Mouse (Mus musculus): Measurements from ENCODE around the gene Dennd6b.

Gene Dennd6b

DNA sequence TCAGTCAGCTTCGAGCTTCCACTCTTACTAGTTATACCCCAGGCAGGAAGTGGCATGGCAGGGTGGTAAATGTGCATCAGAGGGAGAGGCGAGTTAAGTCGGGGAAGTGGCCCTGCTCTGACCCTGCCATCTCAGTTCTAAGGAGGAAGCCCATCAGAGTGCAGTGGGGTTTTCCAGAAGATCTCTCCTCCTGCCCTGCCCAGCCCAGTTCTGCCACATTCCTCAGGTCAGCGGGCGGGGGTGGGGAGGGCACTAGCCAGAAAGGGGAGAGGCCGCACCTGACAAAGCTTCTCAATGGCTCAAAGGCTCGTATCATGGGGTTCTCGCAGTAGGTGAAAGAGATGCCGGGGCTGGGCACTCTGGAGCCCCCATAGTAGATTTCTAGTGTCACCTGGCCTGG, 34.9 kb downstream of the Dennd6b start:
- CTCF ChIA-PET: no interaction called here

DNA sequence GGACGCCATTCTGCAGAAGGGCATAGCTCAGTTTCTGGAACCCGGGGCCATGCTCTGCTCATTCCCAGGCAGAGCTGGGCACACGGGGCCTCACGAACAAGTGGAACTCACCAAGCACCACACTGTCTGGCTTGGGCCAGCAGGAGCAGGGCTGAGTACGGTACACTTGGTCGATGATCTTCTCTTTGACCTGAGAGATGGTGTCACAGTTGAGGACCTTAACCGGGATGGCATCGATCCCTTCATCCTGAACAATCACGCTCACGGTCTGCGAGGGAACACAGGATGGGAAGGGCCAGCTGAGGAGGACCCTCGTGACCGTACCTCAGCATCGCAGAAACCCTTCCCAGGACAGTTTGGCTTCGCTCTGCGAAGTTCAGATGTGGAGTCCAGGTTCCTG, 37.8 kb downstream of the Dennd6b start:
- CTCF ChIA-PET: interaction anchor here (1.5 kb wide), 1 partner anchor 12 kb away, joined by 4 read pairs; no protein-coding TSS in a partner anchor

DNA sequence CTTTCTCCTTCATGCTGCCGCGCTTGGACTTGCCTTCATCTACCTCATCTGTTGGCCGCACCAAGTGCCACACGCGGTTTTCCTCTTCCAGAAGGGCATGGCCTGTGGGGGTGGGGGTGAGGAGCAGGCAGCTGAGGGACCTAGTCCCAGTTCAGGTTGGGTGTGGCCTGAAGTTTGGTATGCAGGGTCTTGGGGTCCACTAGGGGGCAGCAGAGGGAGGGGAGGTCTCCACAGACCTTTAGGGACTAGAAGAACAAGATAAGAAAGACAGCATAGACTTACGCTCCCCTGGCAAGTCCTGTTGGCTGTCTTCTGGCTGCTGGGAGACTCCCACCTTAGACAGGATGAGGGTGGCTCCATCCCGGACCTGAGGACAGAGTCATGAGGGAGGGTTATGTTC, 38.3 kb downstream of the Dennd6b start:
- CTCF ChIA-PET: interaction anchor here (1.5 kb wide), 1 partner anchor 12 kb away, joined by 4 read pairs; no protein-coding TSS in a partner anchor

DNA sequence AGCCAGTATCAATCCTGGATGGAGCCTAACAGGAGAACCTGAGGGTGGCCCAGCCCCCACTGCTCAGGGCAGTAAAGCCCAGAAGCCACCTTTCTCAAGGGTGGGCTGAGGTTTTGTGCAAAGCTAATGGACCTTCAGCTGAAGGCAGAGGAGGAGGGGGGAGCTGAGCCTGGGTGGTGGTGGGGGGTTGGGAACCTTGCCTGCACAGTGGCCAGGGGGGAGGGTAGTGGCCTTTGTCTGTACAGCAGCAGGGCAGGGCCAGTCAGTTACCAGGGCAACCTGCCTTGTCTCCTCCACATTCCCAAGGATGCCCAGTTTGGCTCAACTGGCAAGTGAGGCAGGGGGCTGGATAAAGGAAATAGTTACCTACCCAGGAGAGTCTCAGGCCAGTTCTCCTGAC, 44.0 kb downstream of the Dennd6b start:
- CTCF ChIA-PET: no interaction called here

DNA sequence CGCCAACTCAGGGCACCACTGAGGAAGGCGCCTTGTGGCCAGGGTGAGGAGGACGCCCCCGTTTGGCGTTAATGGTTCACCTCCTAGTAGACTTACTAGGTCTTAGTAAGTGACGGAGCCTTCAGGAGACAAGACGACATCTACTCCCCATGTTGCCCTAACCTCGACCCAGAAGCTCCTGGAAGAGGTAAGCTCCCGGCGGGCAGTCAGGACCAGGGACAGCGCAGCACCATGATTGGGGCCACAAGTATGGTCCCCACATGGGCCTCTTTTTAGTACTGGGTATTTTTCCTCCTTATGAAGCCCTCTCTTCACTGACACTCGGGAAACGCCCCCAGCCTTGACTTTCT, 46.3 kb downstream of the Dennd6b start:
- CTCF ChIA-PET: no interaction called here

DNA sequence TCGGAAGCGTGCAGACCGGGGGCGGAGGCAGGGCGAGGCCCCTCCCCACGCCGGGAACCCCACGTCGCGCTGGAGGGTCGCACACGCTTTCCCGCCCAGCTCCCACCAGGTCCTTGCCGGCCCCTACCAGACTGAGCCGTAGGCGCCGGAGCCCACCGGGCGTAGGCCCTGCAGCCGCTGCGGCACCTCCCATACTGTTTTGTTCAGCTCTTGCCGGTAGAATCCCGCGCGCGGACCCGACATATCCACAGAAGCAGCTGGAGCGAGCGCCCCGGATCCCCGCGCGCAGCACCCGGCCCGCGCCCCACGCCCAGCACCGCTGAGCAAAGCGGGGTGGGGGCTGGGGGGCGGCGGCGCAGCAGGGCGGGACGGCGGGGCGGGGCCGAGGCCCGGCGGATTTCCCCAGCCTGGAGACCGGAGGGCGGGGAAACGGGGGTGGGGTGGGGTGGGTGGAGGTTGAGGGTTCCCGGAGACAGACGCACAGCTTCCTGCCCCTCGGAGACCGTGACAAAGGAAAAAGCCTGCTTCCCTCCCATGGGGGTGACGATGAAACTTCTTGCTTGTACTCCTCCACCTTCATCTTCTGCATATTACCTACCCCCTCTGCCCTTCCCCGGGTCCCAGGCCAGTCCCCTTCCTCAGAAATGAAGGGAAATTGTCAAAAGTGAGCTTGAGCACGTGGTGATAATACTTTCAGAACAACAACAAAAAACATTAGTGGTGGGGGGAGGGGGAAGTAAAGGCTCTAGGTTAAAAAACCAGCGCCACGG, 46.8 kb downstream of the Dennd6b start, which contains the start of gene Mapk11:
Mapk11 (minus strand) TSS at position 358 of the 770 bp plus-strand sequence.
- CTCF ChIA-PET: interaction anchor here (0.6 kb wide), 1 partner anchor 196 kb away, joined by 3 read pairs; no protein-coding TSS in a partner anchor

DNA sequence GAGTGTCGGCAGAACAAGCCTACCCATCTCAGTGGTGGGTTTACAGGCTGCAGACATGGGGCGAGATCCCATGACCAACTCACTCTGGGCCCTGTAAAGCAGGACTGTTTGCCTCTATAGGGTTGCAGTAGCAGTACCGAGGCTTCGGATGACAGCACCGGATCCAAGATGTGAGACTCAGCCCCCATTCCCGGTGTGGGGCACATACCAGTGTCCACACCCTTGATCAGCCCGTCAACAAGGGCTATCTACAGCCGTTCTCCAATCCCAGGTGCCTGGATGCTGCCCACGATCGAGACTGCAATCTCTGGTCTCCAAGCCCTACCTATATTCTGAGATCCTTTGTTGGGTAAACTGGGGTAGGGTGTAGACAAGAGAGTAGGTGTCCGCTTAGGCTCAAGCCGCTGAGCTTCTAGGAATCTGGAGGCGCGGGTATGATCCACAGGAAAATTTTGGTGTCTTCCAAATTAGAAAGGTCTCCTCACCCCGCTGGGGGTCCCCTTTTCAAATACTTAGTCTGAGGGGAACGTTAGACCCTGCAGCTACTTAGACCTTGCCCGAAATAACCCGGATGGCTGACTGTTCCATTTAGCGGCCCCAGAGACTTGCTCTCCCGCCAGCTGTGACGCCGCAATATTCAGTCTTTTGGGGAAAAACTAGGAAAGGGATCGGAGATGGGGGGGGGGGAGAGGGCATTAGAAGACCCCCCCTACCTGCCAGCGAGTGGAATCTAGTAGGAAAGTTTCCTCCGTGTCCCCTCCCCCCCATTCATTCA, 47.6 kb downstream of the Dennd6b start:
- CTCF ChIA-PET: interaction anchor here (0.6 kb wide), 2 partner anchors 17 to 197 kb away, joined by 3 to 4 read pairs; no protein-coding TSS in a partner anchor

DNA sequence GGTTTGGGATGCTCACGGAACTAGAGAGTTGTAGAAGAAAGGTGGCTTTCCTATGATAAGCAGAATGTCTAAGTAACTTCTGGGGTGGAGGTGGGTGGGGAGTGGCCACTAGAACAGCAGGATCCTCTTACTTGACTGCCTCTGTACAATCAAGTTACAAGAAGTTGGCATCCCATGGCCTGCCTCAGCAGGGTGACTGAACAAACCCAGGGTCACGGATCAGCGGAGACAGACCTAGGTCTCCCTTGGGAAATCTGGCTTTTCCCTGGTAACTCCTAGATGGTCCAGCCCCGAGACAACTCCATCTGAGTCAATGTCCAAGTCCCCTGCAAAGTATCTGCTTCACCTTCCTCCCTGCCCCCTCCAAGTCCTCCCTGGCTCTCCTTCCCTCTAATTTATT, 48.4 kb downstream of the Dennd6b start:
- CTCF ChIA-PET: no interaction called here

DNA sequence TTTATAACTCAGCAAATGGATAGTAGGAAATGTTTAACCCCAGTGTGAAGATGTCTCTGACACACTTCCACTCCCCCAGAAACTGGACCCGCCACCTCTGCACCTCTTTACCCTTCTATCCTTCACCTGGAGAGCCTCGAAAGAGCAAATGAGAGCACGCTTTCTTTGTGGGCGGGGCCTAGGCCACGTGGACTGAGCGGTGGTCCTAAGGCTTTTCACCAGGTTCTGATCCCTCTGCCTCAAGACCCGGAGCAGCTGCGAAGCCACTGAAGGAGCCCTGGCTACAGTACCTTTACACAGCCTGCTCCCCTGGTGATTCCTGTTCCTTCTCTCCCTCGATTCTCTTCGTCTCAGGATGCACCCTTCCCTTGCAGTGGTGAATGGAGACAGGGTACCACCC, 48.8 kb downstream of the Dennd6b start:
- CTCF ChIA-PET: no interaction called here

DNA sequence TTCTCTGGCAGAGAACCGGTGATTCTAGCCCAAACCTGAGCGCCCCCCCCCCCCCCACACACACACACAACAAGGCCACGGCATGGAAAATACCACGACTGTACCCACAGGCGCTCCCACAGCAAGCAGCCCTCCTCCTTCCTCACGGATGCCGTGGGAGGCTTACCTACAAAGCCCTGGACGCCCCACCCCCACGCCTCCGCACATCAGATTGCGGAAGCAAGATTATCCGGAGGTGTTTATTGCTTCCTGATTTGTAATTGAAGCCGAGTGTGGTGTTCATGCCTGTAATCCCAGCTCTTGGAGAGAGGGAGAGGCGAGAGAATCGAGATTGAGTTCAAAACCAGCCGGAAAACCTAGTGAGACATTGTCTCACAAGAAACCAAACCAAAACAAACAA, 49.3 kb downstream of the Dennd6b start:
- CTCF ChIA-PET: interaction anchor here (1.3 to 2.6 kb wide), 2 partner anchors 11 to 19 kb away, joined by 4 to 15 read pairs; partner anchors contain the start of gene Hdac10

DNA sequence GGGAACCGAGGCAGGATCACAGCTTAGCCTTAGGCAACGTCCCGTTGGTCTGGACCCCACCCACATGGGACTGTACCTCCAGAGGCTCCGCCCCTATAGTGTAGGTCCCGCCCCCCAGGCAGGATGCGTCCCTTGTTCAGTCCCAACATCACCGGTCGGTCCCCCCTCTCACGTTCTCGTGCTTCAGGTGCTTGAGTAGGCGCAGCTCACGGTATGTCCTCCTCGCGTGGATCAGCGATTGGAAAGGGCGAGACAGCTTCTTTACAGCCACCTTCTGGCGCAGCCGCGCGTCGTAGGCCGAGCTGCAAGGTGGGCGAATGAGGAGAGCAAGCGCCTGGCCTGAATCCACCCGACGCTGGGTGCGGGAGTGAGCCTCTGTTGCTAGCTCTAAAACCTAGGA, 49.8 kb downstream of the Dennd6b start:
- CTCF ChIA-PET: interaction anchor here (0.6 to 2.6 kb wide), 4 partner anchors 12 to 175 kb away, joined by 3 to 15 read pairs (median 4); partner anchors contain the start of gene Hdac10

DNA sequence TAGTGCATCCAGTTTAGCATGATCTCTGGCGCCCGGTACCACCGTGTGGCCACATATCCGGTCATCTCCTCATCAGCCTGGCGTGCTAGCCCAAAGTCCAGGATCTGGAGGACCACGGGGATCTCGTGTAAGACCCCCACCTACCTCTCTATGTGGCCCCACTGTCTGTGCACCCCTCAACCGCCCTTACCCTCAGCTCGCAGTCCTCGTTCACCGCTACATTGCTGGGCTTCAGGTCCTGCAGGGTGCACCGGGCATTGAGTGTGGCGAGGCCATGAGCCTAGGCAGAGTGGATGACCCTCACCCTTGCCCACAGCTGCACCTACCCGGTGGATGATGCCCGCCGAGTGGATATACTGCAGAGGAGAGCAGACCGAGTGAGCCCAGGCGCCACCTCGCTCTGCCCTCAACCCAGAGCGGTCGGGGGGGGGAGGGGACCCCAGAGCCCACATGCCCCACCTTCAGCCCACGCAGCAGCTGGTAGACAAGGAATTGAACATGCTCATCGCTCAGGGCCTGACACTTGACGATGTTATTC, 50.4 kb downstream of the Dennd6b start:
- CTCF ChIA-PET: interaction anchor here (0.6 to 2.6 kb wide), 4 partner anchors 12 to 176 kb away, joined by 3 to 15 read pairs (median 4); partner anchors contain the start of gene Hdac10

DNA sequence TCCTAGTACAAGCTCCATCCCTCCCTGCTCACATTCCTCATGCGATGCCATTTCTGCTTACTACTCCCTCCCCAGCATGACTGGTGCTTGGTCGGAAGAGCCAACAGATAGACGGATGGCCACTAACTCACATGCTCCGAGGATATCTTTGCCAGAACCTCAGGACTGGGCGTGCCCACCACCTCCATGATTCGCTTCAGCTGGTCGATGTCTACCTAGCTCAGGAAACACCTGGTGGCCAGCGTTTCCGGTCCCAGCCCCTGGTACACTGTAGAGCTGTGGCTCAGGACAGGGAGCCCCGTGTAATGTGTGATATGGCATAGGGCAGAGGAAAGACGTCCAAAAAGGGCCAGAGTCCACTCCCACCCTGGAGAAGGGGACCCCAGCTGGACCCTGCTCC, 51.3 kb downstream of the Dennd6b start:
- CTCF ChIA-PET: interaction anchor here (2.6 kb wide), 1 partner anchor 16 kb away, joined by 15 read pairs; the partner anchor contains the start of gene Hdac10

DNA sequence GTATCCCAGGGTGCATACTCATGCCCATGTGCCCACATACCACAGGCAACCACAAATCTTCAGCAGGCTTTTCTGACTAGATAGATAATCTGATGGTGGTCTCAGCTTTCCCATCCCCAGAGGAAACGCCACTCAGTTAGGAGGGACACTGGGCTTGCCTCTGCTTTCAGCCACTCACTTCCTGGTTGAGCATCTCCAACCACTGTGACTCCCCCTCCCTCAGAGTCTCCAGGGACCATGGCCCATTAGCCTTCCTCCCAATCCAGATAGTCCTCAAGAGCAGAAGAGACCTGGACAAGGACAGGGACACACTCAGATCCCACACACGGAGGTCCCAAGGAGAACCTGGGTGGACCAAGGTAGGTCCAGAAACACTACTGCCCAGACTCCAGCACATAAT, 53.2 kb downstream of the Dennd6b start:
- CTCF ChIA-PET: interaction anchor here (0.6 kb wide), 1 partner anchor 129 kb away, joined by 16 read pairs; no protein-coding TSS in a partner anchor

DNA sequence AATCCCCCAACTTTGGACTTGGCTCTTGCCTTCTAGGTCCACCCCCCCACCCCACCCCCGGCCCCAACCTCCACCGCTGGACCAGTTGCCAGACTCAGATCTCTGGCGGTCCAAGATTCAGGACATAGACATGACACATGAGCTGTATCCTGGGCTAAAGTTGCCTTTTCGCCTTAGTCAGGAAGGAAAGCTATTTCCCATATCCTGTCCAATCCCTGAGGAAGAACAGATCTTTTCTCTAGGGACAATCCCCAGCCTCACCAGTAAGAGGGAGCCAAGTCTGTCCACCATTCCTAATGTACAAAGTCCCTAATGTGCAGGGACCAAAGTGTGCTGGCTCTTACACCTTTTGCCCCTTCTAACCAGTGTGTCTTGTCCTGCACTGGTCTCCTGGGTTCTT, 54.4 kb downstream of the Dennd6b start:
- CTCF ChIA-PET: interaction anchor here (1.2 to 1.6 kb wide), 2 partner anchors 10 to 12 kb away, joined by 4 to 6 read pairs; no protein-coding TSS in a partner anchor

DNA sequence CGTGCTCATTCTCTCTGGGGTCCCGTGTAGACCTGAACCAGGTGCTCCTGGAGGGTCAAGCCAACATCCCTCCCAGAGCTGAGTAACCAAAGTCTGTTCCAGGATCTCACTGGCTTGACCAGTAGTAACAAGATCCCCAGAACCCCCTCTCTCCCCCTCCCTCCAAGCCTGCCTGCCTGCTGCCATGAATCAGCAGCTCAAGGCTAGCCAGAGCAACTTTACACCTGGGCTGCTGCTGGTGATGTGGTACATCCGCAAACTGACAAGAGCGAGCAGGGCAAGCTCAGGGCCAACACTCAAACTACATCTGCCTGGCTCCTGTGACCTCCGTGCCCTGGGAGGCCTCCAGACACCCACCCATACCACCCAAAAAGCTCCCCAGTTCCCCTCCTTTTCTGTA, 54.9 kb downstream of the Dennd6b start:
- CTCF ChIA-PET: interaction anchor here (0.5 to 1.6 kb wide), 4 partner anchors 9 to 70 kb away, joined by 4 to 7 read pairs (median 6); no protein-coding TSS in a partner anchor

DNA sequence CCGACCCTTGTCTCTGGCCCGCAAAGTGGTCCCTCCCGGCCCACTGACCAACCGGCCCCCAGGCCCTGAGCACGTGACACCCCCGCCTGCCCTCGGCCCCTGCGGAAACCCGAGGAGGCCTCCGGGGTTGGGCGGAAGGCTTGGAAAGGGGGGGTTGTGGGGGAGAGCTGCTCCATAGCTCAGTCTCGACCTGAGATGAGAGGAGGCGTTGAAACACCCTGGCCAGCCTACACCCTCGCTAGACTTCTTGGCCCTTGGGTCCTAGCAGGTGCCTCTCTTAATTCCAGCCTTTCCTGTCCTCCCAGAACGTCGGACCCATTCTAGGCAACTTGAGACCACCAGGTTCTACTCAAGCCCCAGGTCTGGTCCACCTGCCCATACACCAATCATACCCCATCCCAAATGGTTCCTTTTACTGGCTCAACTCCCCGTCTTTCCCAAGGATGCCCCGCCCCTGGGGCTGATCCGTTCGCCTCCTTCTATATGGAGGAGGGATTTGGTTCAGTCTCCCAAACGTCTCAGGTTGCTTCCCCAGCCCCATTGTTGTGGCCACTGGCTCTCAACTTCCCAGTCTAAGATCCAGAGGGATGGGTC, 55.5 kb downstream of the Dennd6b start, which contains the start of gene Mapk12:
Mapk12 (minus strand) TSS at position 45 of the 594 bp plus-strand sequence.
- CTCF ChIA-PET: interaction anchor here (0.6 to 1.6 kb wide), 3 partner anchors 9 to 66 kb away, joined by 4 to 7 read pairs (median 6); no protein-coding TSS in a partner anchor

DNA sequence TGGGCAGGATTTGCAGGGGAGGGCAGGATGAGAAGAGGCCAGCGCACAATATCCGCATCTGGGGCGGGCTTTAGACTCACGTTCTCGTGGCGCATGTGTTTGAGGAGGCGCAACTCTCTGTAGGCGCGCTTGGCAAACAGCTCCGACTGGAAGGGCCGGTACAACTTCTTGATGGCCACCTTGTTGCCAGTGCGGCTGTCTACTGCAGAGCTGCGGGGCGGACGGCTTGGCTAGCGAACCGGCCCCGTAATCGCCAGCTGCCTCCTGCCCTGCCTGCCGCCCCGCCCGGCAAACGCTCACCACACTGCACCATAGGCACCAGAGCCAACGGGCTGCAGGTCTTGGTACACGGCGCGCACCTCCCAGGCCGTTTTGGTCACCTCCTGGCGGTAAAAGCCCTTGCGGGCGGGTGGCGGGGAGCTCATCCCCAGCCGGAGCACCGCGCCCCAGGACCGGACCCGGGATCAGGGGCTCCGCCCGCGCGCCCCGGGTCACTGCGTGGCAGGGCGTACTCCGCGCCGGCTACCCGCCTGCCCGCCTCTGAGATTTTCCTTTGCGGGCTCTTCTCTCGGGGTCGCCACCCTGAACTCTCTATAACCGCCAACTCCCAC, 56.1 kb downstream of the Dennd6b start:
- CTCF ChIA-PET: no interaction called here

DNA sequence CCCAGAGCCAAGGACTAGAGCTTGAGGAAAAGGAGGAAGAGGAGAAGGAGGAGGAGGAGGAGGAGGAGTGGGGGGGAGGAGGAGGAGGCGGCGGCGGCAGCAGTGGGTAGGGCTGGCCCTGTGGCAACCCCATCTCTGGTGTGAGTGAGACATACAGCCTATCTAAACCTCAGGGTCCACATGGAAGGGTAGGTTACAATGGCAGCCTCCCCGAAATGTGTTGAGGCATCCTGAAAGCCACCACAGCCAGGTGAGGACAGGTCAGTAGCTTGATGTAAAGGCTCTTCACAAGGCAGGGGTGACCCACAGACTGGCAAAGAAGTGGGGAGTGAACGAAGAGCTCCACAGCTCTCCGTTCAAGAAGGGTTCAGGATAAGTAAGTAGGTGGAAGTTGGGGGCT, 57.8 kb downstream of the Dennd6b start:
- CTCF ChIA-PET: no interaction called here

DNA sequence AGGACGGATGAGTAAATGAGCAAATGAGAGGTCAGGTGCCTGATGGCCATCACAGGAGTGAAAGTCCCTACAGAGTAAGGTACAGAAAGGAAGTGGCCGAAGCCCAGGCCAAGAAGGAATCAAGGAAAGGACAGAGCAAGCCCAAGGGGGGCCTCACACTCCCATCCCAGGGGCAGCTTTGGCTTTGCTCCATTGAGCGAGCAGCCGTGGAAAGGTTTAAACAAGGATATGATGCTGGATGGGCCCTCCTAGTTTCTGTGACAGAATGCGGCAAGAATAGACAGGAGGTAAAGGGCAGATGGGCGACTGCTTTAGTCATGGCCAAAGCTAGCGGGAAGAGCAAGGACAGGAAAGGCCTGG, 58.3 kb downstream of the Dennd6b start:
- CTCF ChIA-PET: interaction anchor here (0.6 kb wide), 1 partner anchor 71 kb away, joined by 3 read pairs; no protein-coding TSS in a partner anchor

All from spleen, embryonic (tissue).